Mouse (Mus musculus): ENCODE data around the gene Nit1. TPM values are rescaled to one million over a fixed set of nuclear protein-coding genes. Genes with fewer than 3 reads are reported as not detected.

Nit1 gene
- polyA plus RNA-seq, 1 experiment from 2014 or later, result 35.6 TPM

- Histone ChIP-seq H3K4me3 (ENCODE audit: low read depth, low read length) (peak within 1 kb of the TSS; percentile 72), H3K27ac (ENCODE audit: low read depth, low read length) (peak within 1 kb of the TSS; percentile 88), H3K4me2 (ENCODE audit: low read depth, low read length, severe bottlenecking) (peak within 1 kb of the TSS; percentile 53), H3K9ac (ENCODE audit: low read length) (peak within 1 kb of the TSS; percentile 94), H3K4me1 (replicated peaks; ENCODE audit: control insufficient read depth, insufficient read depth, low read length) (peaks cover 8% of the 10 kb centered on the region), H3K9me3 (ENCODE audit: control insufficient read depth, low read length) (no peaks in the 10 kb centered on the region), H3K36me3 (ENCODE audit: control insufficient read depth, insufficient read depth, low read length) (no peaks in the 10 kb centered on the region), H3K27me3 (ENCODE audit: control insufficient read depth, insufficient read depth, low read length) (peaks cover 3% of the 10 kb centered on the region; the same call in 1 of the 2 replicates)
- DNase-seq (ENCODE audit: low spot score) (peak; percentile 84), ATAC-seq (replicated peaks; ENCODE audit: low FRiP score) (peak; percentile 80)
- under 1% methylated on average over 42 of the region's 42 CpGs for WGBS
Measured at GRCm38 (mm10) chr1:171294298-171295062, 51.0 kb downstream of the Nit1 start, which contains the start of gene Ufc1. Gene Ufc1, minus strand, starts transcription at chr1:171295024.

GRCm38 (mm10) chr1:171293906-171294297 is 51.5 kb downstream of the Nit1 start:
- H3K4me3 ChIP-seq (ENCODE audit: low read depth, low read length), result peak overlapping the region; percentile 72
- H3K36me3 ChIP-seq (ENCODE audit: control insufficient read depth, insufficient read depth, low read length), result no peaks in the 10 kb centered on the region
- H3K4me2 ChIP-seq (ENCODE audit: low read depth, low read length, severe bottlenecking), result peak overlapping the region; percentile 53
- peaks cover 3% of the 10 kb centered on the region; the same call in 1 of the 2 replicates for H3K27me3 ChIP-seq (ENCODE audit: control insufficient read depth, insufficient read depth, low read length)
- no peak for ATAC-seq (replicated peaks; ENCODE audit: low FRiP score)
- peaks cover 8% of the 10 kb centered on the region for H3K4me1 ChIP-seq (replicated peaks; ENCODE audit: control insufficient read depth, insufficient read depth, low read length)
- no peaks in the 10 kb centered on the region for H3K9me3 ChIP-seq (ENCODE audit: control insufficient read depth, low read length)
- WGBS, result 58% methylated on average over 5 of the region's 5 CpGs
- no peak for DNase-seq (ENCODE audit: low spot score)
- H3K27ac ChIP-seq (ENCODE audit: low read depth, low read length), result peak overlapping the region; percentile 88; the same call in 1 of the 2 replicates
- H3K9ac ChIP-seq (ENCODE audit: low read length), result peak overlapping the region; percentile 94

DNA sequence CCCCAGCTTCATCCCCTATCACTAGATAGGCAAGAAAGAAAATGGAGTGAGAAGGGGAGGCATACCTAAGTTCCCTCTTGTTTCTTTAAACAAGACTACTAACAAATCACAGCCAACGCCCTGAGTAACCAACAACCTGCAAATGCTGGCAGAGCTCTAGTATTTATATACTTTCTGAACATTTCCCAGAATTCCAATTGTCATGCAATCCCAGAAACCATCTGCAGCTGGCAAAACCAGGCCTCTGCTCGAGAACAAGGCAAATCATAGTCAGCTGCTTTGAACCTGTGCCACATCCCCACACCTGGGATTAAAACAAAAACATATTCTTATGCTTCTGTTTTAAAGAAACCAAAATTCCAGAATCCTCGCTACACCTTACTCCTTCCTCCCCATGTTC is 52.1 kb downstream of the Nit1 start:
- H3K27me3 ChIP-seq (ENCODE audit: control insufficient read depth, insufficient read depth, low read length), result peaks cover 3% of the 10 kb centered on the region; the same call in 1 of the 2 replicates
- H3K9ac ChIP-seq (ENCODE audit: low read length), result no peak overlapping the region
- H3K27ac ChIP-seq (ENCODE audit: low read depth, low read length), result no peak overlapping the region
- 90% methylated on average over 3 of the region's 3 CpGs for WGBS
- peak overlapping the region; percentile 53 for H3K4me2 ChIP-seq (ENCODE audit: low read depth, low read length, severe bottlenecking)
- H3K4me1 ChIP-seq (replicated peaks; ENCODE audit: control insufficient read depth, insufficient read depth, low read length), result peaks cover 8% of the 10 kb centered on the region
- peak overlapping the region; percentile 72; the same call in 1 of the 2 replicates for H3K4me3 ChIP-seq (ENCODE audit: low read depth, low read length)
- DNase-seq (ENCODE audit: low spot score) (no peak), ATAC-seq (replicated peaks; ENCODE audit: low FRiP score) (no peak)
- H3K9me3 ChIP-seq (ENCODE audit: control insufficient read depth, low read length), result no peaks in the 10 kb centered on the region
- no peaks in the 10 kb centered on the region for H3K36me3 ChIP-seq (ENCODE audit: control insufficient read depth, insufficient read depth, low read length)

DNA sequence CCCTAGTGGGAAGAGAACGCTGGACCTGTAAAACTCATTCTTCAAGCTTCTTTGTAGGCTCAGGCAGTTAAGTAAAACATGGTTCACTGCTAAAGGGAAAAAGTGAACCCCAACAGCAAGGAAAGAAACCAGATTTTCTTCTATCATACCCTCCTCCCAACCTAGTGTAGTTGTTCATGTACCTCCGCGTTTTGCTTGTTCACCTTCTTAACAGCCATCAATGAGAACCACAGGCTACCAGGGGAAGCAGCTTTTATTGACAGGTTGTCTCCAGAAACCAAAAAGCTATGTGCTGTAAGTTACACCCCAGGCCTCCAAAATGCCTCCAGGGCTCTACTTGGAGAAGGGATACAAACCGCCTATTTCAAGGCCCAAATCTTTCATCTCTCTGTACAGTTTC is 57.1 kb downstream of the Nit1 start:
- Histone ChIP-seq H3K4me3 (ENCODE audit: low read depth, low read length) (no peak overlapping the region; the same call in 1 of the 2 replicates), H3K9ac (ENCODE audit: low read length) (peak overlapping the region; percentile 37), H3K4me1 (replicated peaks; ENCODE audit: control insufficient read depth, insufficient read depth, low read length) (peaks cover 2% of the 10 kb centered on the region), H3K27ac (ENCODE audit: low read depth, low read length) (no peak overlapping the region; the same call in 1 of the 2 replicates), H3K4me2 (ENCODE audit: low read depth, low read length, severe bottlenecking) (peak overlapping the region; percentile 70; the same call in 1 of the 2 replicates), H3K9me3 (ENCODE audit: control insufficient read depth, low read length) (no peaks in the 10 kb centered on the region), H3K36me3 (ENCODE audit: control insufficient read depth, insufficient read depth, low read length) (peaks cover 3% of the 10 kb centered on the region; the same call in 1 of the 2 replicates), H3K27me3 (ENCODE audit: control insufficient read depth, insufficient read depth, low read length) (no peaks in the 10 kb centered on the region)
- DNase-seq (ENCODE audit: low spot score) (no peak), ATAC-seq (replicated peaks; ENCODE audit: low FRiP score) (no peak)
- WGBS, result 66% methylated on average over 4 of the region's 4 CpGs

Other genes starting within 250 kb of the Nit1 start
- gene Cfap126, start 231.7 kb downstream of the Nit1 start, polyA plus RNA-seq (2014; fragmentation: Nextera tagmentation; extraction: Ambion mirVana), result 1.5 and 2.9 TPM in 2 replicates
- gene Sdhc, start 195.0 kb downstream of the Nit1 start, polyA plus RNA-seq (2014; fragmentation: Nextera tagmentation; extraction: Ambion mirVana), result 272 and 277 TPM in 2 replicates
- gene Mpz, start 194.9 kb downstream of the Nit1 start, polyA plus RNA-seq (2014; fragmentation: Nextera tagmentation; extraction: Ambion mirVana), result 0.13 TPM in 1 of 2 replicates, not detected in the other
- 7.3 and 8.2 TPM in 2 replicates for gene Pcp4l1, start 149.4 kb downstream of the Nit1 start, polyA plus RNA-seq (2014; fragmentation: Nextera tagmentation; extraction: Ambion mirVana)
- 0.17 and 0.23 TPM in 2 replicates for gene Nr1i3, start 131.7 kb downstream of the Nit1 start, polyA plus RNA-seq (2014; fragmentation: Nextera tagmentation; extraction: Ambion mirVana)
- 31.6 and 39.2 TPM in 2 replicates for gene Tomm40l, start 123.1 kb downstream of the Nit1 start, polyA plus RNA-seq (2014; fragmentation: Nextera tagmentation; extraction: Ambion mirVana)
- 1.6 and 1.9 TPM in 2 replicates for gene Apoa2, start 120.6 kb downstream of the Nit1 start, polyA plus RNA-seq (2014; fragmentation: Nextera tagmentation; extraction: Ambion mirVana)
- 18.4 and 18.6 TPM in 2 replicates for gene Fcer1g, start 111.3 kb downstream of the Nit1 start, polyA plus RNA-seq (2014; fragmentation: Nextera tagmentation; extraction: Ambion mirVana)
- 6.6 and 7.1 TPM in 2 replicates for gene Adamts4, start 95.2 kb downstream of the Nit1 start, polyA plus RNA-seq (2014; fragmentation: Nextera tagmentation; extraction: Ambion mirVana)
- gene Ndufs2, start 94.3 kb downstream of the Nit1 start, polyA plus RNA-seq (2014; fragmentation: Nextera tagmentation; extraction: Ambion mirVana), result 257 and 264 TPM in 2 replicates
- gene B4galt3, start 75.3 kb downstream of the Nit1 start, polyA plus RNA-seq (2014; fragmentation: Nextera tagmentation; extraction: Ambion mirVana), result 72.3 and 75.5 TPM in 2 replicates
- gene Ppox, start 64.5 kb downstream of the Nit1 start, polyA plus RNA-seq (2014; fragmentation: Nextera tagmentation; extraction: Ambion mirVana), result 66.3 and 67.6 TPM in 2 replicates
- gene Usp21, start 57.7 kb downstream of the Nit1 start, polyA plus RNA-seq (2014; fragmentation: Nextera tagmentation; extraction: Ambion mirVana), result 110 and 114 TPM in 2 replicates
- gene Ufc1, start 50.6 kb downstream of the Nit1 start, polyA plus RNA-seq (2014; fragmentation: Nextera tagmentation; extraction: Ambion mirVana), result 92.4 and 97.5 TPM in 2 replicates
- gene Dedd, start 16.5 kb downstream of the Nit1 start, polyA plus RNA-seq (2014; fragmentation: Nextera tagmentation; extraction: Ambion mirVana), result 46.5 and 46.7 TPM in 2 replicates
- 58.4 and 65.7 TPM in 2 replicates for gene Pfdn2, start within 50 bp of the Nit1 start, polyA plus RNA-seq (2014; fragmentation: Nextera tagmentation; extraction: Ambion mirVana)
- 1.7 and 2.3 TPM in 2 replicates for gene Klhdc9, start 15.2 kb upstream of the Nit1 start, polyA plus RNA-seq (2014; fragmentation: Nextera tagmentation; extraction: Ambion mirVana)
- 0.90 and 1.2 TPM in 2 replicates for gene Nectin4, start 24.5 kb upstream of the Nit1 start, polyA plus RNA-seq (2014; fragmentation: Nextera tagmentation; extraction: Ambion mirVana)
- gene Arhgap30, start 43.3 kb upstream of the Nit1 start, polyA plus RNA-seq (2014; fragmentation: Nextera tagmentation; extraction: Ambion mirVana), result 0.49 and 0.53 TPM in 2 replicates
- 152 and 170 TPM in 2 replicates for gene Usf1, start 65.7 kb upstream of the Nit1 start, polyA plus RNA-seq (2014; fragmentation: Nextera tagmentation; extraction: Ambion mirVana)
- 4.1 and 5.6 TPM in 2 replicates for gene Tstd1, start 73.2 kb upstream of the Nit1 start, polyA plus RNA-seq (2014; fragmentation: Nextera tagmentation; extraction: Ambion mirVana)
- gene F11r, start 91.9 kb upstream of the Nit1 start, polyA plus RNA-seq (2014; fragmentation: Nextera tagmentation; extraction: Ambion mirVana), result 12.8 and 13.4 TPM in 2 replicates
- 12.5 and 13.5 TPM in 2 replicates for gene Alyref2, start 157.8 kb upstream of the Nit1 start, polyA plus RNA-seq (2014; fragmentation: Nextera tagmentation; extraction: Ambion mirVana)
- not detected in 2 replicates for gene Itln1, start 189.6 kb upstream of the Nit1 start, polyA plus RNA-seq (2014; fragmentation: Nextera tagmentation; extraction: Ambion mirVana)
- not detected in 2 replicates for gene Cd244a, start 213.5 kb upstream of the Nit1 start, polyA plus RNA-seq (2014; fragmentation: Nextera tagmentation; extraction: Ambion mirVana)

Measured in forebrain, embryonic 11.5 days (tissue).